Comparison of ENCODE assay signal across 16 mouse cellular contexts in genomic region chr1:43436554-43436953, GRCm38 (mm10).
"Had no signal": no experiment of that assay in that cellular context is flagged by ENCODE, and none has a peak within 500 bp of the region (broad histone marks: within the 10 kb centered on the region; RNA-seq: fewer than 3 reads in every experiment).

No protein-coding gene starts in this region.

- H3K9me3 ChIP-seq: neural tube, embryonic 13.5 days; neural tube, embryonic 15.5 days; stomach, embryonic 15.5 days had no signal

- DNase-seq: retina, postnatal 1 day; right cerebral cortex, adult 18-20 months; right cerebral cortex, postnatal 14 days; right cerebral cortex, postnatal 25 days; right cerebral cortex, postnatal 4 days; spleen, adult 18-20 months; thymus, adult 18-20 months; thymus, adult 2 months; thymus, postnatal 14 days; thymus, postnatal 25 days; thymus, postnatal 36 days; thymus, postnatal 4 days had no signal

- H3K36me3 ChIP-seq: neural tube, embryonic 13.5 days; neural tube, embryonic 15.5 days; stomach, embryonic 15.5 days had no signal

- H3K27ac ChIP-seq: neural tube, embryonic 13.5 days; neural tube, embryonic 15.5 days; stomach, embryonic 15.5 days; stomach, postnatal 0 days had no signal

- H3K9ac ChIP-seq: neural tube, embryonic 13.5 days; neural tube, embryonic 15.5 days; stomach, embryonic 15.5 days had no signal

- H3K4me3 ChIP-seq: neural tube, embryonic 13.5 days; neural tube, embryonic 15.5 days; stomach, embryonic 15.5 days had no signal

- H3K4me2 ChIP-seq: neural tube, embryonic 13.5 days; neural tube, embryonic 15.5 days; stomach, embryonic 15.5 days had no signal

- H3K27me3 ChIP-seq: neural tube, embryonic 13.5 days; neural tube, embryonic 15.5 days; stomach, embryonic 15.5 days had no signal

- H3K4me1 ChIP-seq: neural tube, embryonic 13.5 days; neural tube, embryonic 15.5 days; stomach, embryonic 15.5 days had no signal
